Mouse (Mus musculus): ENCODE results near the gene Ephb1.

- TF ChIP-seq CTCF (IDR thresholded peaks at IDR 0.05; ENCODE audit: low read depth, low read length) (no peak), POLR2A (IDR thresholded peaks at IDR 0.05; ENCODE audit: extremely low read depth, insufficient read depth, low read length) (no peak)
These were observed 279.0 kb downstream of the Ephb1 start for GRCm38 (mm10) chr9:102075539-102075938.
